Mouse (Mus musculus): ENCODE measurements at regions not wholly inside any gene's neighbourhood (a gene's known extent, or its start where the extent isn't known, plus 50 kb on each side); places are given as distances from the start of the nearest gene placed in this dataset.

DNA sequence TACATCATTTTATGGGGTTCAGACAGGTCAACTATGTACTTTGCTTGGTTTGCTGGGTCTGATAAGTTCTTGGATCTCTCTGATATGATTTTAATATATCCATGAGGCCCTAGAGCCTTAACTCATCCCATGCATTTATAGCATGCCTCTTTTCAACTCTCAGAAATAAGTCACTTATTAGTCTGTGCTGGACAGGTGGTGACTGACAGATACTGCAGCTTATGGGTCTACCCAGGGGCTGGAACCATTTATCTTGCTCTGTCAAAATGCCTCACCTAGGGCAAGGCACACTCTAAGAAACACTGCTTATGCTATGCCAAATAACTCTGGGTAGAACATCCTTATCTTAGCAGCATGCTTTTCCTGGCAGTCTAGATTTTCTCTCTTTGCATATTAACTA is 225.6 kb downstream of the Mbnl1 start:
- no peak for DNase-seq

DNA sequence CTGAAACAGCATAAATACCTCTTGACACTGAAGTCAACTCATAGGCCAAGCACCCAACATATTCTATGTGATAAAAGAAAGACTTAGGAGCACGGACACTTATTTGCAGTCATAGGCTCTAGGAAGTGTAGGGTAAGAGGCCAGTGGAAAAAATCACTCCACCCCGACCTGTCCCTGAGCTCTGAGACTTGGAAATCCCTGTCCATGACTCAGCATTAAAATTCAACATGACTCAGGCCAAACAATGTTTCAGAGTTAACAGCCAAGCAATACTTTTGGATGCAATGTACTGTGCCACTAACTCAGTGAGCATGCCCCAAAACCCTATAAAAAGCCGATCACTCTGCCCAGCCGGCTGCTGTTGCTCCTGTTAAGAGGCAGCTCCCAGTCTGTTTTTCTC is 234.5 kb downstream of the Mbnl1 start:
- no peak for DNase-seq

GRCm38 (mm10) chr3:60712896-60713295 is 240.3 kb downstream of the Mbnl1 start:
- DNase-seq: no peak

GRCm38 (mm10) chr3:60720322-60720721 is 247.7 kb downstream of the Mbnl1 start:
- DNase-seq: no peak

DNA sequence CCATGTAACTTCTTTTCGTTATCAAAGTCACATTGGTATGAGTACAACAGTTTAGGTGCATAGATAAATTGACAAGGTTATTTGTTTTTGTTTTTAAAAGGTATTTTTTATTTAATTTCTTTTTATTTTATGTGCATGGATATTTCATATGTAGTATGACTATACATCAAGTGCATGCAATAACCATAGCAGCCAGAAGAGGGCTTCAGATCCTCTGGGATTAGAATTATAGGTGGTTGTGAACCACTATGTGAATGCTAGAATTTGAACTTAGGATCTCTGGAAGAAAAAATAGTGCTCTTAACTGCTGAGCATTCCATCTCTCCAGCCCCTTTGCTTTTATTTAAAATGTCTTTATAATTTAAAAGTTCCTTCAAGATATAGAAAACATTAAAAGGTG is 258.7 kb downstream of the Mbnl1 start:
- no peak for DNase-seq

GRCm38 (mm10) chr3:60740543-60741294 is 261.9 kb upstream of the P2ry1 start:
- DNase-seq: no peak

DNA sequence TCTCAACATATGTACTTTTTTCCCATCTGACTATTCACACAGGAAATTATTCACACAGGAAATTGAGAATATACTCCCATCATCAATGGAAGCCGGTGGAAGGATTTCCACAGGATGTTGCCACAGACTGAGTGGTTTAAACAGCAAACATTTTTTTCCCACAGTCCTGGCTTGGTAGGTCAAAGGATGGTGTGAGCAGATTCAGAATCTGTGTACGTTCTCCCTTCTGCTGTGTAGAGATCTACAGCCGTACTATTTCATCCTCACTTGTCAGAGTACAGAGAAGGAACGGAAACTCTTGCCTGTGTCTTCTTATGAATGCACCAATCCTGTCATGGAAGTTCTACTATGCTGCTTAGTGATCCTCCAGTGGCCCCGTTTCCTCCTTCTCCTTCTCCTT is 261.2 kb upstream of the P2ry1 start:
- DNase-seq: no peak

GRCm38 (mm10) chr3:60742232-60742631 is 260.4 kb upstream of the P2ry1 start:
- DNase-seq: no peak

GRCm38 (mm10) chr3:60745075-60745474 is 257.5 kb upstream of the P2ry1 start:
- no peak for DNase-seq

DNA sequence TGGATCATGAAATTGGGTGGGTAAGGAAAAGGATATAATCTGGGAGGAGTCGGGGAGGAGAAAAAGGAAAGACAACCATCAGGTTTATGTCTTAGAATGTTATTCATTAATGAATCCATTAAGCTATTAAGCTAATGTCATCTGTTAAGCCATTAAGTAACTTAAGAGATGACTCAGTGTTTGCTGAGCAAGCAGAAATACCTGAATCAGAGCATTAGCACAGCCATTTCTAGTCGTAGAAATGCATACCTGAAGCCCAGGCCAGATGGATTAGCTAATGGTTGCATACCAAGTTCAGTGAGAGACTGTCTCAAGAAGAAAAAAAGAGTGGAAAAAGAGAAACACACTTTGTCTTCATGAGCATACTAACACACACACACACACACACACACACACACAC is 244.0 kb upstream of the P2ry1 start:
- no peak for DNase-seq

GRCm38 (mm10) chr3:60759046-60759445 is 243.5 kb upstream of the P2ry1 start:
- no peak for DNase-seq

GRCm38 (mm10) chr3:60762874-60763273 is 239.7 kb upstream of the P2ry1 start:
- peak; percentile 25 for DNase-seq

- no peak for DNase-seq
Observed at GRCm38 (mm10) chr3:60765079-60765478, 237.5 kb upstream of the P2ry1 start.

DNA sequence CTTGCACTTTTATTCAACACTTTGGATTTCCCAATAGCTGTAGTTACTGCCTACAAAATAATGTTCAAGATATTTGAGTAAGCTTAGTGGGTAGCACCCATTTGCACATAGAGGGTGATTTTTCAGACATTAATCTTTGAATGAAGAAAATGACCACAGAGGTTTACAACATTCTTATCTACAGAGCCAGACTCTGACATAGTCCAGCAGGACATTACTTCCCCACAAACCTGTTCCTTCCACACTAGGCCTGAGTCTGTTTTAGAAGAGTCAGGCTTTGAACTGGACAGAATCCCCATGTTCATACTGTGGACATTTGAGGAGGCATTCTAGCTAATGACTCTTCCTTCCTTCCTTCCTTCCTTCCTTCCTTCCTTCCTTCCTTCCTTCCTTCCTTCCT is 233.6 kb upstream of the P2ry1 start:
- no peak for DNase-seq

- DNase-seq: no peak
Observed at GRCm38 (mm10) chr3:60771866-60772265, 230.7 kb upstream of the P2ry1 start.

GRCm38 (mm10) chr3:60773383-60773782 is 229.2 kb upstream of the P2ry1 start:
- DNase-seq: no peak

GRCm38 (mm10) chr3:60785137-60785875 is 217.3 kb upstream of the P2ry1 start:
- no peak for DNase-seq

- DNase-seq: no peak
Observed at GRCm38 (mm10) chr3:60787989-60788388, 214.6 kb upstream of the P2ry1 start.

DNA sequence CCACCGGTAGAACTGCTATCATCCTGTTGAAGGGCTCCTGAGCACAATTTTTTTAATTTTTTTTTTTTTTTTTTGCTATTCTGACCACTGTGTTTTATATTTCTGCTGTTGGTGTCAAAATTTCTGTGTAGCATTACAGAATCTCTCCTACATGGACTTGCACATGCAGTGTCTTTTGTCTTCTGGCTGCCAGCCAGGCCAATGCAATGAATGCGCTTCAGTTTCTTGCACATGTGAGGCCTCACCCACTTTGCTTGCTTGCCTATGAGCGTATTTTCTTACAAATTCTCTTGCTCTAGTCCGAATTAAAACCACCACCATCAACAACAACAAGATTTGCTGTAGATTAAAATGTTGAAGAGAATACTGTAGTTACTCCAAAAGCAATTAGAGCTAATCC is 213.2 kb upstream of the P2ry1 start:
- DNase-seq: no peak

DNA sequence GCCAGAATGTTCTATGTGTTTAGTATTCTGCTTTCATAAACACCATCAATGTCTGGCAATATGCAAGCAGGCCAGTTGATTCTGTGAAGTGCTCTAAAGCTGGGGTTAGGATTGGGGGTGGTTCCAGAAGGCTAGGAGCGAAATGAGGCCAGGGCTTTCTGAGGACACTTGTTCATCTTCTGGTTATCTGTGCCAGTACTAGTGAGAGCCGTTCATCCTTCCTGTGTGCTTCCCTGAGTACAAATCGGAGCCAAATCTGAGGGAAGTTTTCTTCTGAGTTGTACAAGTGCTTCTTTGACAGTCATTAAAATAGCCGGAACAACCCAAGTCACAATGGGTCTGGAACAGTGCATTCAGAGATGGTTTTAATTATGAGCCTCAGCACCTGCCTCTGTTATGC is 210.4 kb upstream of the P2ry1 start:
- no peak for DNase-seq

- DNase-seq: no peak
Observed at GRCm38 (mm10) chr3:60796207-60796606, 206.4 kb upstream of the P2ry1 start.

DNA sequence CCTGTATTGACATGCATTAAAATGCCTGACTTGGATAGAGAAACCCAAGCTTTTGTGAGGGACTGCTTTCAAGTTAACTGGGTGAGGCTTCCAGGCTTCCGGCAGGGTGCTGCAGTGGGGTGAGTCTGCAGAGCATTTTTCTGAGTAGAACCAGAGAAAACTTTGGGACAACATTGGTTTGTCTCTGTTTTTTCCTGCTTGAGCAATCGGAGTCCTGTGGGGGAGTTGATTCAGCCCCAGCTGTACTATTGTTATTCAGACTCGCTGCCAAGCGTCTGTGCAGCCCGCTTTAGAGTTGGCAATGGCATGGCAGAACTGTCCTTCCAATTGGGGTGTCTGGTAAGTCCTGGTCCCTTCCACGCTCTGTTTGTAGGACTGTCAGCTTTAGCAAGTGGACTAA is 204.8 kb upstream of the P2ry1 start:
- peak; percentile 58 for DNase-seq

DNA sequence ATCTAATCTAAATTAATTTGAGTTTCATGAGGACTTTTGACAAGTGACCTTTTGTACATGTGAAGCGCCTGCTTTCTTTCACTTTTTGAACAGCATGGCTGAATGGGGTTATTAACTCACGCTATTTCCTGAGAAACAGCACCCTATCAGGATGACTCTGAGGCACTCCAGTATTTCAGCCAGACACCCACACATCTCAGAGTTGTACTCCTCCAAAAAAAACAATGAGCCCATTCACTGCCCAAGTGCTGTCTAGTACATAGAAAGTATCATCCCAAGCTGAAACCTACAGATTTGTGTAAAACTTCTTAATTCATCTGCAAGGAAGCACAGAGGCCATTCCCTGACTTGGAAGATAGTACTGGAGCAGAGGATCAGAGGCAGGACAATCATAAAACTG is 204.1 kb upstream of the P2ry1 start:
- no peak for DNase-seq

DNA sequence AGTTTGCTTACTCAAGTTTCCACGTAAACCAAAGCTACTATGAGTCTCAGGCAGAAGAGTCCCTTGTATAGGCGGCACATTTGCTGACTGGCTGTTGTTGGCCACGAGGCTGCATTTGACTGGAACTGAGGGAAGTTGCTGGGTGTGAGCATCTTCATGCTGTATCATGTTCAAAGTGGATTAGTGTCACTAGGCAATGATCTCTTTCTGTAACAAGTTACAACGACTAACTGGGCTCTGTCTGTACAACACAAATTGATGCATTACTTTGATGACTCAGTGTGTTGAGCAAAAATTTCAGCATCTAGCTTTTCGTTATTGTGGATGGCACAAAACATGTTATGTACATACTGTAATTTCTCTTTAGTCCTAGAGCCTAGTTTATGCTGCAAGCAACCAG is 203.7 kb upstream of the P2ry1 start:
- no peak for DNase-seq

All from layer of hippocampus, adult 9-11 months (tissue).